8 mouse cellular contexts compared by ENCODE assay signal in the genomic region with DNA sequence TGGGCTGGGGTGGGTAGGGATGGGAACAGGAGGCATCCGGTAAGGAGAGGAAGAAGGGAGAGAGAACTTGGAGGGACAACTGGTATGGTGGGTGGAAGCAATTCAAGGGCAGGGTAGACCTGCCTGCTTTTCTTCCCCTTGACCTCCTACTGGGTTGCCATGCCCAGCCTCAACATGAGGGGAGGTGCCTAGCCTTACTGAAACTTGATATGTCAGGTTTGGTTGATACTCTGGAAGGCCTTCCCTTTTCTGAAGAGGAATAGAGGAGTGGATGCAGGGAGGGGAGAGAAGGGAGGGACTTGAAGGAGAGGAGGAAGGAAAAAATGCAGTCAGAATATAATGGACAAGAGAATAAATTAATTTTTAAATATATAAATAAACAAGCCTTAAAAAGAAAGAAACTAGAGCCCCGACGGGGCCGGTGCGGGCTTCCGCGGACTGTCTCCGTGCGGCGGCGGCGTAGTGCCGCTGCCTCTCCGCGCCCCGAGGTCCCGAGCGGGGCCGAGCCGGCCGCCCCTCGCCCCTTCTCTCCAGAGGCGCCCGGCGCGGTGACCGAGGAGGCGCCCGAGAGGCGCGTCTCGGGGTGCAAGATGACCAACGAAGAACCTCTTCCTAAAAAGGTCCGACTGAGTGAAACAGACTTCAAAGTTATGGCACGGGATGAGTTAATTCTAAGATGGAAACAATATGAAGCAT.
A peak's percentile ranks its signal among the peaks of the same experiment; 100 is the strongest.
DNase-seq lines count a peak whose midpoint lies in the region; ATAC-seq and TF ChIP-seq lines count a peak whose summit lies in the region.
"Not testable (repeated sequence)": the region's sequence is repeated elsewhere in the genome, so short reads cannot be mapped to it uniquely, and the experiment has no call there.

No protein-coding gene starts in this region.

- H3K9me3 ChIP-seq in embryonic facial prominence, embryonic 12.5 days; forebrain, postnatal 0 days (ENCODE audit: low read length); hindbrain, embryonic 11.5 days (ENCODE audit: control insufficient read depth, low read length); kidney, embryonic 15.5 days (replicated peaks); lung, embryonic 14.5 days (ENCODE audit: low read depth, low read length); midbrain, embryonic 15.5 days; stomach, embryonic 16.5 days (replicated peaks; ENCODE audit: control insufficient read depth, low read length): not testable (repeated sequence)

- H3K4me3 ChIP-seq in embryonic facial prominence, embryonic 12.5 days = peak overlapping the region; percentile 23; the same call in 1 of the 2 replicates
- H3K4me3 ChIP-seq in forebrain, postnatal 0 days (ENCODE audit: low read depth, low read length) = peak overlapping the region; percentile 12; the same call in 1 of the 2 replicates
- not testable (repeated sequence) for H3K4me3 ChIP-seq in hindbrain, embryonic 11.5 days (ENCODE audit: low read depth, low read length)
- peak overlapping the region; percentile 25 for H3K4me3 ChIP-seq in kidney, embryonic 15.5 days (replicated peaks)
- 0 out of 2 replicates have a peak overlapping the region, but pooled peaks have one; percentile 12 for H3K4me3 ChIP-seq in lung, embryonic 14.5 days (ENCODE audit: low read depth, low read length)
- H3K4me3 ChIP-seq in midbrain, embryonic 15.5 days = 0 out of 2 replicates have a peak overlapping the region, but pooled peaks have one; percentile 10
- H3K4me3 ChIP-seq in stomach, embryonic 16.5 days (replicated peaks; ENCODE audit: low read length) = peak overlapping the region; percentile 23

- not testable (repeated sequence) for TF ChIP-seq CTCF in forebrain, postnatal 0 days (IDR thresholded peaks at IDR 0.05; ENCODE audit: low read depth); lung, embryonic 14.5 days (IDR thresholded peaks at IDR 0.05; ENCODE audit: low read depth)

- peak overlapping the region; percentile 44 for H3K4me2 ChIP-seq in embryonic facial prominence, embryonic 12.5 days (replicated peaks)
- H3K4me2 ChIP-seq in forebrain, postnatal 0 days (ENCODE audit: low read depth) = peak overlapping the region; percentile 38
- peak overlapping the region; percentile 22; the same call in 1 of the 2 replicates for H3K4me2 ChIP-seq in hindbrain, embryonic 11.5 days (replicated peaks; ENCODE audit: low read depth, low read length)
- peak overlapping the region; percentile 53 for H3K4me2 ChIP-seq in kidney, embryonic 15.5 days
- H3K4me2 ChIP-seq in lung, embryonic 14.5 days = peak overlapping the region; percentile 39; the same call in 1 of the 2 replicates
- H3K4me2 ChIP-seq in midbrain, embryonic 15.5 days = peak overlapping the region; percentile 34
- H3K4me2 ChIP-seq in stomach, embryonic 16.5 days (ENCODE audit: low read depth, low read length) = peak overlapping the region; percentile 35

- not testable (repeated sequence) for H3K9ac ChIP-seq in embryonic facial prominence, embryonic 12.5 days; forebrain, postnatal 0 days; hindbrain, embryonic 11.5 days (ENCODE audit: low read depth, low read length); kidney, embryonic 15.5 days; lung, embryonic 14.5 days; midbrain, embryonic 15.5 days; stomach, embryonic 16.5 days (ENCODE audit: low read length)

- H3K4me1 ChIP-seq in embryonic facial prominence, embryonic 12.5 days; forebrain, postnatal 0 days (ENCODE audit: insufficient read depth); hindbrain, embryonic 11.5 days (replicated peaks; ENCODE audit: control insufficient read depth, insufficient read depth, low read length); kidney, embryonic 15.5 days; lung, embryonic 14.5 days (ENCODE audit: insufficient read depth); midbrain, embryonic 15.5 days; stomach, embryonic 16.5 days (ENCODE audit: control insufficient read depth, insufficient read depth, low read length): not testable (repeated sequence)

- not testable (repeated sequence) for H3K27ac ChIP-seq in embryonic facial prominence, embryonic 12.5 days; forebrain, postnatal 0 days (ENCODE audit: low read depth, low read length); hindbrain, embryonic 11.5 days (ENCODE audit: low read depth, low read length); kidney, embryonic 15.5 days; lung, embryonic 14.5 days (ENCODE audit: low read depth); midbrain, embryonic 15.5 days; stomach, embryonic 16.5 days (ENCODE audit: low read length)

- H3K36me3 ChIP-seq in embryonic facial prominence, embryonic 12.5 days; forebrain, postnatal 0 days (ENCODE audit: insufficient read depth); hindbrain, embryonic 11.5 days (ENCODE audit: control insufficient read depth, insufficient read depth, low read length); kidney, embryonic 15.5 days; lung, embryonic 14.5 days (ENCODE audit: insufficient read depth); midbrain, embryonic 15.5 days (replicated peaks); stomach, embryonic 16.5 days (ENCODE audit: control insufficient read depth, insufficient read depth, low read length): not testable (repeated sequence)

- not testable (repeated sequence) for H3K27me3 ChIP-seq in embryonic facial prominence, embryonic 12.5 days; forebrain, postnatal 0 days (ENCODE audit: insufficient read depth, low read length); hindbrain, embryonic 11.5 days (ENCODE audit: control insufficient read depth, insufficient read depth, low read length); kidney, embryonic 15.5 days; lung, embryonic 14.5 days (ENCODE audit: insufficient read depth, low read length); midbrain, embryonic 15.5 days (replicated peaks); stomach, embryonic 16.5 days (ENCODE audit: control insufficient read depth, insufficient read depth, low read length)

- peak; percentile 69; the same call in 1 of the 2 replicates for ATAC-seq in embryonic facial prominence, embryonic 12.5 days (ENCODE audit: insufficient number of reproducible peaks, insufficient read depth, low FRiP score, low TSS enrichment)
- ATAC-seq in forebrain, postnatal 0 days; hindbrain, embryonic 11.5 days (ENCODE audit: low FRiP score); midbrain, embryonic 15.5 days (replicated peaks); stomach, embryonic 16.5 days (ENCODE audit: insufficient read depth, low FRiP score): not testable (repeated sequence)
- ATAC-seq in kidney, embryonic 15.5 days (replicated peaks; ENCODE audit: low FRiP score) = peak; percentile 64
- ATAC-seq in lung, embryonic 14.5 days (ENCODE audit: insufficient read depth) = peak; percentile 49; the same call in 1 of the 2 replicates

- DNase-seq in ES-CJ7 (ENCODE audit: low read depth, low spot score) = peak; percentile 65
- DNase-seq in forebrain, postnatal 0 days; lung, embryonic 14.5 days: not testable (repeated sequence)
- peak; percentile 6 for DNase-seq in hindbrain, embryonic 11.5 days (ENCODE audit: low spot score)

- 8% methylated on average over 31 of the region's 35 CpGs for WGBS in embryonic facial prominence, embryonic 12.5 days
- 8% methylated on average over 27 of the region's 35 CpGs for WGBS in forebrain, postnatal 0 days
- WGBS in hindbrain, embryonic 11.5 days = 11% methylated on average over 21 of the region's 35 CpGs
- 2% methylated on average over 35 of the region's 35 CpGs for WGBS in kidney, embryonic 15.5 days
- 3% methylated on average over 24 of the region's 35 CpGs for WGBS in lung, embryonic 14.5 days
- WGBS in midbrain, embryonic 15.5 days = 4% methylated on average over 35 of the region's 35 CpGs
- WGBS in stomach, embryonic 16.5 days = 8% methylated on average over 25 of the region's 35 CpGs
